Mouse (Mus musculus) brain, adult 2 months (tissue): Measurements from ENCODE around the gene Csnk1d.

Experiments
- DNase-seq: peaks from one replicate; pipeline ENCODE4 v3.0.0; 2011; ENCODE audit warnings: low read depth, low spot score

Csnk1d gene

GRCm38 (mm10) chr11:120990951-120991526 is at the start of gene Csnk1d:
Gene Csnk1d (minus strand): TSS chr11:120991330.
- peak; percentile 98 for DNase-seq

- DNase-seq, result peak; percentile 61
These were observed 48.2 kb upstream of the Csnk1d start, which contains the start of gene Cd7 for GRCm38 (mm10) chr11:121039302-121039701. Gene Cd7 (minus strand): TSS chr11:121039418.

GRCm38 (mm10) chr11:121038366-121039240 is 47.5 kb upstream of the Csnk1d start:
- peak; percentile 74 for DNase-seq

- DNase-seq, result no peak
These were observed 42.0 kb upstream of the Csnk1d start for GRCm38 (mm10) chr11:121033118-121033517.

- no peak for DNase-seq
These were observed 36.1 kb upstream of the Csnk1d start for GRCm38 (mm10) chr11:121027259-121027658.

- peak; percentile 48 for DNase-seq
These were observed 33.0 kb upstream of the Csnk1d start for GRCm38 (mm10) chr11:121024163-121024562.

GRCm38 (mm10) chr11:121019501-121019900 is 28.4 kb upstream of the Csnk1d start:
- no peak for DNase-seq

GRCm38 (mm10) chr11:121017703-121018102 is 26.6 kb upstream of the Csnk1d start:
- peak; percentile 75 for DNase-seq

GRCm38 (mm10) chr11:121015472-121015871 is 24.3 kb upstream of the Csnk1d start:
- DNase-seq, result no peak

- DNase-seq, result peak; percentile 95
These were observed 23.8 kb upstream of the Csnk1d start for GRCm38 (mm10) chr11:121014896-121015300.

- peak; percentile 71 for DNase-seq
These were observed 22.5 kb upstream of the Csnk1d start for GRCm38 (mm10) chr11:121013656-121014055.

GRCm38 (mm10) chr11:121010044-121010755 is 19.1 kb upstream of the Csnk1d start:
- no peak for DNase-seq

GRCm38 (mm10) chr11:121006184-121006583 is 15.1 kb upstream of the Csnk1d start:
- no peak for DNase-seq

GRCm38 (mm10) chr11:121004281-121004680 is 13.2 kb upstream of the Csnk1d start:
- peak; percentile 77 for DNase-seq

- no peak for DNase-seq
These were observed 10.8 kb upstream of the Csnk1d start for GRCm38 (mm10) chr11:121001966-121002365.

GRCm38 (mm10) chr11:120994741-120995140 is 3.6 kb upstream of the Csnk1d start:
- DNase-seq, result no peak

- DNase-seq, result no peak
These were observed 2.5 kb upstream of the Csnk1d start for GRCm38 (mm10) chr11:120993586-120993985.

- DNase-seq, result no peak
These were observed 1.9 kb upstream of the Csnk1d start for GRCm38 (mm10) chr11:120993080-120993479.

- peak; percentile 46 for DNase-seq
These were observed 661 bp upstream of the Csnk1d start for GRCm38 (mm10) chr11:120991791-120992190.

GRCm38 (mm10) chr11:120990126-120990781 is 876 bp downstream of the Csnk1d start:
- peak; percentile 40 for DNase-seq

GRCm38 (mm10) chr11:120989523-120989922 is 1.6 kb downstream of the Csnk1d start:
- no peak for DNase-seq

GRCm38 (mm10) chr11:120988410-120988809 is 2.7 kb downstream of the Csnk1d start:
- no peak for DNase-seq
